Comparison of ENCODE assay signal across 13 mouse cellular contexts in genomic region chr5:139682631-139682977, GRCm38 (mm10). TPM values are rescaled to one million over a fixed set of nuclear protein-coding genes. Genes with fewer than 3 reads are reported as not detected.
DNase-seq lines count a peak whose midpoint lies in the region; ATAC-seq lines count a peak whose summit lies in the region.
"Had no signal": no experiment of that assay in that cellular context is flagged by ENCODE, and none has a peak within 500 bp of the region (broad histone marks: within the 10 kb centered on the region; RNA-seq: fewer than 3 reads in every experiment).

No protein-coding gene starts in this region.

- no peak overlapping the region for H3K4me3 ChIP-seq in embryonic facial prominence, embryonic 14.5 days (ENCODE audit: low read depth, low read length)
- H3K4me3 ChIP-seq in hindbrain, embryonic 16.5 days (ENCODE audit: low read length): no peak overlapping the region
- H3K4me3 ChIP-seq in midbrain, embryonic 16.5 days (ENCODE audit: low read depth, low read length): no peak overlapping the region
- H3K4me3 ChIP-seq: heart, embryonic 15.5 days had no signal

- H3K9ac ChIP-seq in embryonic facial prominence, embryonic 14.5 days (ENCODE audit: low read depth, low read length): no peak overlapping the region
- H3K9ac ChIP-seq in hindbrain, embryonic 16.5 days (ENCODE audit: low read depth, low read length): peak overlapping the region; percentile 36; the same call in 1 of the 2 replicates
- H3K9ac ChIP-seq in midbrain, embryonic 16.5 days (ENCODE audit: low read depth, low read length): no peak overlapping the region
- H3K9ac ChIP-seq: heart, embryonic 15.5 days had no signal

- no peaks in the 10 kb centered on the region for H3K9me3 ChIP-seq in embryonic facial prominence, embryonic 14.5 days (ENCODE audit: control insufficient read depth, low read length)
- H3K9me3 ChIP-seq in hindbrain, embryonic 16.5 days (ENCODE audit: control insufficient read depth, low read length): no peaks in the 10 kb centered on the region; the same call in 1 of the 2 replicates
- no peaks in the 10 kb centered on the region for H3K9me3 ChIP-seq in midbrain, embryonic 16.5 days (replicated peaks; ENCODE audit: control insufficient read depth, low read length, poor library complexity, severe bottlenecking)
- H3K9me3 ChIP-seq: heart, embryonic 15.5 days had no signal

- ATAC-seq in embryonic facial prominence, embryonic 14.5 days (ENCODE audit: low read depth): peak; percentile 9; the same call in 1 of the 2 replicates
- peak; percentile 50 for ATAC-seq in hindbrain, embryonic 16.5 days
- ATAC-seq in midbrain, embryonic 16.5 days: peak; percentile 46
- ATAC-seq: CD4-positive, CD25-positive, alpha-beta regulatory T cell, adult 4 months; intestine, embryonic 16.5 days; Patski had no signal

- DNase-seq in embryo, embryonic 11 days: peak; percentile 45
- peak; percentile 69 for DNase-seq in embryonic facial prominence, embryonic 14.5 days (ENCODE audit: low spot score)
- DNase-seq in adrenal gland, adult (ENCODE audit: inconsistent age in 2 of 2, low spot score in 1 of 2): no peak
- DNase-seq in left cerebral cortex, postnatal 4 days: no peak
- DNase-seq in layer of hippocampus, postnatal 25 days (ENCODE audit: extremely low spot score in 1 of 2, low spot score in 1 of 2): no peak
- DNase-seq: cerebellum, adult 2 months; gastrocnemius, postnatal 10 days had no signal

- H3K36me3 ChIP-seq in embryonic facial prominence, embryonic 14.5 days (ENCODE audit: control insufficient read depth, insufficient read depth, low read length): no peaks in the 10 kb centered on the region
- no peaks in the 10 kb centered on the region for H3K36me3 ChIP-seq in hindbrain, embryonic 16.5 days (ENCODE audit: control insufficient read depth, insufficient read depth, low read length)
- H3K36me3 ChIP-seq in midbrain, embryonic 16.5 days (ENCODE audit: control insufficient read depth, insufficient read depth, low read length): no peaks in the 10 kb centered on the region
- H3K36me3 ChIP-seq: heart, embryonic 15.5 days had no signal

- H3K4me1 ChIP-seq in embryonic facial prominence, embryonic 14.5 days (ENCODE audit: control insufficient read depth, insufficient read depth, low read length): peaks cover 16% of the 10 kb centered on the region
- peaks cover 16% of the 10 kb centered on the region for H3K4me1 ChIP-seq in hindbrain, embryonic 16.5 days (ENCODE audit: control insufficient read depth, insufficient read depth, low read depth, low read length)
- H3K4me1 ChIP-seq in midbrain, embryonic 16.5 days (ENCODE audit: control insufficient read depth, insufficient read depth, low read length): peaks cover 13% of the 10 kb centered on the region
- H3K4me1 ChIP-seq: heart, embryonic 15.5 days had no signal

- H3K27ac ChIP-seq in embryonic facial prominence, embryonic 14.5 days (replicated peaks; ENCODE audit: low read depth, low read length): 0 out of 2 replicates have a peak overlapping the region, but pooled peaks have one; percentile 2
- peak overlapping the region; percentile 67 for H3K27ac ChIP-seq in hindbrain, embryonic 16.5 days (ENCODE audit: low read depth, low read length)
- peak overlapping the region; percentile 73 for H3K27ac ChIP-seq in midbrain, embryonic 16.5 days (ENCODE audit: low read length)
- H3K27ac ChIP-seq: heart, embryonic 15.5 days had no signal

- intact Hi-C loops in left cerebral cortex, postnatal 4 days (cut with DNase I): no loop called here

- 5% methylated on average over 7 of the region's 7 CpGs for WGBS in embryonic facial prominence, embryonic 14.5 days
- 5% methylated on average over 7 of the region's 7 CpGs for WGBS in hindbrain, embryonic 16.5 days
- 4% methylated on average over 7 of the region's 7 CpGs for WGBS in midbrain, embryonic 16.5 days

- no peaks in the 10 kb centered on the region for H3K27me3 ChIP-seq in embryonic facial prominence, embryonic 14.5 days (replicated peaks; ENCODE audit: control insufficient read depth, insufficient read depth, low read length)
- peaks cover 14% of the 10 kb centered on the region for H3K27me3 ChIP-seq in hindbrain, embryonic 16.5 days (replicated peaks; ENCODE audit: control insufficient read depth, insufficient read depth, low read length)
- 0 out of 2 replicates have a peak, but pooled peaks cover 3% of the 10 kb centered on the region for H3K27me3 ChIP-seq in midbrain, embryonic 16.5 days (ENCODE audit: control insufficient read depth, insufficient read depth, low read depth, low read length)

- H3K4me2 ChIP-seq in embryonic facial prominence, embryonic 14.5 days (ENCODE audit: low read depth, low read length): peak overlapping the region; percentile 19; the same call in 1 of the 2 replicates
- peak overlapping the region; percentile 29 for H3K4me2 ChIP-seq in hindbrain, embryonic 16.5 days (ENCODE audit: low read length)
- peak overlapping the region; percentile 7 for H3K4me2 ChIP-seq in midbrain, embryonic 16.5 days (ENCODE audit: low read length)
- H3K4me2 ChIP-seq: heart, embryonic 15.5 days had no signal

RNA-seq across cellular contexts. Expression of gene Micall2, which starts 53.5 kb away (rescaled TPM):
- 5.5 and 5.8 TPM in 2 replicates for polyA plus RNA-seq in embryonic facial prominence, embryonic 14.5 days (2014; fragmentation: Nextera tagmentation; extraction: Ambion mirVana)
- polyA plus RNA-seq in hindbrain, embryonic 16.5 days (2015; fragmentation: Nextera tagmentation; extraction: Ambion mirVana): 12.3 and 12.9 TPM in 2 replicates
- 14.7 and 15.2 TPM in 2 replicates for polyA plus RNA-seq in midbrain, embryonic 16.5 days (2015; fragmentation: Nextera tagmentation; extraction: Ambion mirVana)
- total RNA-seq in left cerebral cortex, postnatal 4 days (2021): 10 to 100 TPM; 11.4 to 11.5 TPM
- total RNA-seq in layer of hippocampus, postnatal 25 days (2021): 1 to 10 TPM; 1.7 to 2.5 TPM
- polyA plus RNA-seq: CD4-positive, CD25-positive, alpha-beta regulatory T cell, adult 4 months had no signal

Comparison
In these comparisons a context has a peak if more than half of its experiments do, and no peak if none do; other contexts are left out.
1. DNase-seq: peak in embryo, embryonic 11 days (single experiment) and embryonic facial prominence, embryonic 14.5 days (single experiment); none in adrenal gland, adult (0 of 2), left cerebral cortex, postnatal 4 days (single experiment) and layer of hippocampus, postnatal 25 days (0 of 2).
2. H3K27ac ChIP-seq: peak in every context shown above with its lines; median percentile 73 in midbrain, embryonic 16.5 days; 67 in hindbrain, embryonic 16.5 days; 2 in embryonic facial prominence, embryonic 14.5 days.
3. Peak in every context shown above with its lines, with median percentiles within 50 percentile points of each other: ATAC-seq and H3K4me2 ChIP-seq.